Mouse (Mus musculus): ENCODE results near the gene Lrrk1. TPM values are rescaled to one million over a fixed set of nuclear protein-coding genes. Genes with fewer than 3 reads are reported as not detected.

Lrrk1 gene
- total RNA-seq, 1 experiment, result 7.4 TPM

GRCm38 (mm10) chr7:66184026-66184425, 204.1 kb downstream of the Lrrk1 start:
- no peak overlapping the region for H3K4me3 ChIP-seq (ENCODE audit: insufficient read depth in 1 of 2, low read depth in 1 of 2, low read length in 2 of 2, poor library complexity in 1 of 2, severe bottlenecking in 1 of 2)
- no peak for TF ChIP-seq ZC3H11A (IDR thresholded peaks at IDR 0.05; ENCODE audit: borderline replicate concordance, low read depth, low read length)
- TF ChIP-seq CHD2 (IDR thresholded peaks at IDR 0.05; ENCODE audit: low read depth, low read length), result no peak
- no peak for TF ChIP-seq ZNF384 (IDR thresholded peaks at IDR 0.05; ENCODE audit: low read depth, low read length)
- TF ChIP-seq HCFC1 (IDR thresholded peaks at IDR 0.05; ENCODE audit: borderline replicate concordance, insufficient read depth, low read length), result no peak
- no peak for TF ChIP-seq MAFK (IDR thresholded peaks at IDR 0.05; ENCODE audit: insufficient read depth, low read depth, low read length)
- no peaks in the 10 kb centered on the region for H3K36me3 ChIP-seq (ENCODE audit: control insufficient read depth, insufficient read depth, low read length, poor library complexity, severe bottlenecking)
- in situ Hi-C loops (cut with MboI; ENCODE audit: low sequenced_read_pairs in 2 of 2, unreplicated experiment in 2 of 2), result no loop called here
- no peaks in the 10 kb centered on the region for H3K9me3 ChIP-seq (ENCODE audit: control insufficient read depth, insufficient read depth, low read depth, low read length)
- no peak overlapping the region for H3K9ac ChIP-seq (ENCODE audit: insufficient read depth, low read depth, low read length, poor library complexity, severe bottlenecking)
- DNase-seq (ENCODE audit: low read depth, low spot score), result no peak
- no peaks in the 10 kb centered on the region; a peak in 1 of 4 replicates for H3K4me1 ChIP-seq (ENCODE audit: control insufficient read depth in 2 of 2, insufficient read depth in 2 of 2, low read length in 2 of 2, poor library complexity in 1 of 2)
- H3K27ac ChIP-seq (ENCODE audit: insufficient read depth, low read depth, low read length, poor library complexity, severe bottlenecking), result no peak overlapping the region

- Histone ChIP-seq H3K36me3 (ENCODE audit: control insufficient read depth, insufficient read depth, low read length, poor library complexity, severe bottlenecking) (no peaks in the 10 kb centered on the region), H3K4me3 (ENCODE audit: insufficient read depth in 1 of 2, low read depth in 1 of 2, low read length in 2 of 2, poor library complexity in 1 of 2, severe bottlenecking in 1 of 2) (no peak overlapping the region), H3K9me3 (ENCODE audit: control insufficient read depth, insufficient read depth, low read depth, low read length) (no peaks in the 10 kb centered on the region), H3K9ac (ENCODE audit: insufficient read depth, low read depth, low read length, poor library complexity, severe bottlenecking) (no peak overlapping the region), H3K4me1 (ENCODE audit: control insufficient read depth in 2 of 2, insufficient read depth in 2 of 2, low read length in 2 of 2, poor library complexity in 1 of 2) (no peaks in the 10 kb centered on the region; a peak in 1 of 4 replicates), H3K27ac (ENCODE audit: insufficient read depth, low read depth, low read length, poor library complexity, severe bottlenecking) (no peak overlapping the region)
- in situ Hi-C loops (cut with MboI; ENCODE audit: low sequenced_read_pairs in 2 of 2, unreplicated experiment in 2 of 2), result no loop called here
- no peak for TF ChIP-seq MAFK (IDR thresholded peaks at IDR 0.05; ENCODE audit: insufficient read depth, low read depth, low read length)
- TF ChIP-seq HCFC1 (IDR thresholded peaks at IDR 0.05; ENCODE audit: borderline replicate concordance, insufficient read depth, low read length), result no peak
- no peak for DNase-seq (ENCODE audit: low read depth, low spot score)
Measured at GRCm38 (mm10) chr7:66183404-66183803, 204.7 kb downstream of the Lrrk1 start.

- no peak for DNase-seq (ENCODE audit: low read depth, low spot score)
- no peak overlapping the region for H3K4me3 ChIP-seq (ENCODE audit: insufficient read depth in 1 of 2, low read depth in 1 of 2, low read length in 2 of 2, poor library complexity in 1 of 2, severe bottlenecking in 1 of 2)
- TF ChIP-seq CHD2 (IDR thresholded peaks at IDR 0.05; ENCODE audit: low read depth, low read length), result no peak
- no peak for TF ChIP-seq ZC3H11A (IDR thresholded peaks at IDR 0.05; ENCODE audit: borderline replicate concordance, low read depth, low read length)
- TF ChIP-seq MAFK (IDR thresholded peaks at IDR 0.05; ENCODE audit: insufficient read depth, low read depth, low read length), result no peak
- no peak for TF ChIP-seq HCFC1 (IDR thresholded peaks at IDR 0.05; ENCODE audit: borderline replicate concordance, insufficient read depth, low read length)
- no peak for TF ChIP-seq ZNF384 (IDR thresholded peaks at IDR 0.05; ENCODE audit: low read depth, low read length)
- no peak overlapping the region for H3K27ac ChIP-seq (ENCODE audit: insufficient read depth, low read depth, low read length, poor library complexity, severe bottlenecking)
- no peak overlapping the region for H3K9ac ChIP-seq (ENCODE audit: insufficient read depth, low read depth, low read length, poor library complexity, severe bottlenecking)
- in situ Hi-C loops (cut with MboI; ENCODE audit: low sequenced_read_pairs in 2 of 2, unreplicated experiment in 2 of 2), result no loop called here
- H3K9me3 ChIP-seq (ENCODE audit: control insufficient read depth, insufficient read depth, low read depth, low read length), result no peaks in the 10 kb centered on the region
- H3K4me1 ChIP-seq (ENCODE audit: control insufficient read depth in 2 of 2, insufficient read depth in 2 of 2, low read length in 2 of 2, poor library complexity in 1 of 2), result no peaks in the 10 kb centered on the region; a peak in 1 of 4 replicates
- H3K36me3 ChIP-seq (ENCODE audit: control insufficient read depth, insufficient read depth, low read length, poor library complexity, severe bottlenecking), result no peaks in the 10 kb centered on the region
Measured at GRCm38 (mm10) chr7:66182075-66182715, 206.0 kb downstream of the Lrrk1 start.

GRCm38 (mm10) chr7:66180711-66181365, 207.3 kb downstream of the Lrrk1 start:
- in situ Hi-C loops (cut with MboI; ENCODE audit: low sequenced_read_pairs in 2 of 2, unreplicated experiment in 2 of 2), result no loop called here
- no peak overlapping the region for H3K27ac ChIP-seq (ENCODE audit: insufficient read depth, low read depth, low read length, poor library complexity, severe bottlenecking)
- no peaks in the 10 kb centered on the region; a peak in 1 of 4 replicates for H3K4me1 ChIP-seq (ENCODE audit: control insufficient read depth in 2 of 2, insufficient read depth in 2 of 2, low read length in 2 of 2, poor library complexity in 1 of 2)
- H3K9ac ChIP-seq (ENCODE audit: insufficient read depth, low read depth, low read length, poor library complexity, severe bottlenecking), result no peak overlapping the region
- no peaks in the 10 kb centered on the region for H3K36me3 ChIP-seq (ENCODE audit: control insufficient read depth, insufficient read depth, low read length, poor library complexity, severe bottlenecking)
- TF ChIP-seq ZNF384 (IDR thresholded peaks at IDR 0.05; ENCODE audit: low read depth, low read length) (no peak), HCFC1 (IDR thresholded peaks at IDR 0.05; ENCODE audit: borderline replicate concordance, insufficient read depth, low read length) (no peak), ZC3H11A (IDR thresholded peaks at IDR 0.05; ENCODE audit: borderline replicate concordance, low read depth, low read length) (no peak), CHD2 (IDR thresholded peaks at IDR 0.05; ENCODE audit: low read depth, low read length) (no peak), MAFK (IDR thresholded peaks at IDR 0.05; ENCODE audit: insufficient read depth, low read depth, low read length) (no peak)
- no peak for DNase-seq (ENCODE audit: low read depth, low spot score)
- H3K9me3 ChIP-seq (ENCODE audit: control insufficient read depth, insufficient read depth, low read depth, low read length), result no peaks in the 10 kb centered on the region
- no peak overlapping the region for H3K4me3 ChIP-seq (ENCODE audit: insufficient read depth in 1 of 2, low read depth in 1 of 2, low read length in 2 of 2, poor library complexity in 1 of 2, severe bottlenecking in 1 of 2)

All from ES-E14 (cell line).